Mouse (Mus musculus) stomach, embryonic 14.5 days (tissue): ENCODE data around the gene Ydjc. TPM values are rescaled to one million over a fixed set of nuclear protein-coding genes. Genes with fewer than 3 reads are reported as not detected.

Experiments used
- ATAC-seq: fragments of 200-750 bp; cut with Nextera tagmentation; 2 replicates; pipeline ENCODE4 v1.8.0; 2017; ENCODE audit warnings: low read depth, moderate TSS enrichment; ENCODE audit not compliant: insufficient number of reproducible peaks, insufficient read depth, low FRiP score
- H3K27ac ChIP-seq: fragments of 300-500 bp; sonication (generic); 2 replicates; pipeline ENCODE4 v1.5.1; 2014; ENCODE audit warnings: mild to moderate bottlenecking, low read length, moderate library complexity, mixed read lengths
- H3K27me3 ChIP-seq: fragments of 300-500 bp; sonication (generic); 2 replicates; pipeline ENCODE4 v1.6.1; 2014; ENCODE audit warnings: low read length, control low read depth, mixed read lengths; ENCODE audit not compliant: control insufficient read depth, insufficient read depth
- H3K36me3 ChIP-seq: fragments of 300-500 bp; sonication (generic); 2 replicates; pipeline ENCODE4 v1.6.1; 2014; ENCODE audit warnings: mild to moderate bottlenecking, control low read depth, low read length, moderate library complexity, mixed read lengths; ENCODE audit not compliant: control insufficient read depth, insufficient read depth
- H3K4me1 ChIP-seq: fragments of 300-500 bp; sonication (generic); 2 replicates; pipeline ENCODE4 v1.6.1; 2014; ENCODE audit warnings: low read length, control low read depth, mixed read lengths; ENCODE audit not compliant: control insufficient read depth, insufficient read depth
- H3K4me2 ChIP-seq: fragments of 300-500 bp; sonication (generic); replicated peaks from 2 replicates; pipeline ENCODE4 v1.6.1; 2014; ENCODE audit warnings: low read depth, low read length, control low read depth
- H3K4me3 ChIP-seq: fragments of 300-500 bp; sonication (generic); 2 replicates; pipeline ENCODE4 v1.5.1; 2014; ENCODE audit warnings: low read depth, low read length, control low read depth
- H3K9ac ChIP-seq: fragments of 300-500 bp; sonication (generic); replicated peaks from 2 replicates; pipeline ENCODE4 v1.6.1; 2014; ENCODE audit warnings: low read depth, mild to moderate bottlenecking, control low read depth, low read length, moderate library complexity, mixed read lengths
- H3K9me3 ChIP-seq: fragments of 300-500 bp; sonication (generic); 2 replicates; pipeline ENCODE4 v1.6.1; 2016; ENCODE audit warnings: low read depth, low read length, control low read depth; ENCODE audit not compliant: control insufficient read depth
- WGBS: fragments of 180-500 bp; shearing (Covaris S2); extraction: QIAGEN DNeasy Blood & Tissue Kit; methylation state at CpG from one replicate; pipeline ENCODE4 v1.1.7; 2014; 5-methylcytosine and 5-hydroxymethylcytosine counted together
- polyA plus RNA-seq: library from polyadenylated mRNA; unstranded; fragments of >200 nt; fragmentation: Nextera tagmentation; extraction: Ambion mirVana; gene quantifications from 2 replicates; pipeline ENCODE4 v1.2.1, GENCODE M21; 2014

The Ydjc gene
- polyA plus RNA-seq, 1 experiment from 2014 or later = 9.1 TPM

DNA sequence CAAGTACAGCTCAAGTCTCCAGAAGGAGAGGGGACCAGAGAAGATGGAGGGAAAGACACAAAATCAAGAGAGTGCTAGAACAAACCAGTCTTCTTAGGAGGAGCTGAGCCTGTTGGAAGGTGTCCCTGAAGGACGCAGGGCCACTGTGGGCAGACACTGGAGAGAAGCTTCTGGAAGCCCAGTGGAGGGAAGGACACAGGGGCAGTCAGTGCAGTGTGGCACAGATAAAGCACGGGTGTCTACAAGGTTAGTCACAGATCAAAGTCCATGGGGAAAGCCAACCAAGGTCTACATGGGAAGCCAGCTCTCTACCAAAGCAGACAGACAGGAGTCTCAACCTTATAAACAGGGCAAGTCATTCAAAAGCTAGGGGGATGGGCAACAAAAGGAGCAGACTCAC is 31.3 kb downstream of the Ydjc start:
- peaks cover 36% of the 10 kb centered on the region for H3K36me3 ChIP-seq

DNA sequence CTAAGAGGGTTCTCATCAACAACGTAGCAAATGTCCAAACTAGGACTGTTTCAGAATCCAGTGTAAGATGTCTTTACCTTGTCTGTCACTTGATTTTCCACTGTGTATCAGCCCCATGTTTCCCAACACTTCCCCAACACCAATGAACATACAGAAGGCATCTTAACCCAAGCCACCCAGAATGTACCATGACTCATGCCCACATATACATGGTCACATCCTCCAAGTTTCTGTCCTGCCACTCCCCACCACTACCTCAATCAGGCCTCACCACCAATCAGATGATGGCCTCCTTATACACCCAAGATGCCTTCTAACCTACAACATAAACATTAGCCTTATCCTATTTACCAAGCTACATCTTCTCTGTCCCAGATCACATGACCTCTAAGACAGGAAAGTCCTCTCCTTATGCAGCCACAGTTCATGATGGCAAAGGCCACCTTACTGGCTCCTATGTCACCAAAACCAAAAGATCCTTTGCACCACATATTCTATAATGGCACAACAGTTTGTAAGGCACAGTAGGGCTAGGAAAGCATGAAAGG is 33.3 kb downstream of the Ydjc start:
- no peak for ATAC-seq
- H3K27ac ChIP-seq = no peak overlapping the region

More for the DNA sequence above, 31.3 kb downstream of the Ydjc start:
- Histone ChIP-seq H3K27me3 (no peaks in the 10 kb centered on the region), H3K9ac (no peak overlapping the region), H3K4me3 (no peak overlapping the region), H3K4me2 (no peak overlapping the region), H3K4me1 (no peaks in the 10 kb centered on the region), H3K9me3 (no peaks in the 10 kb centered on the region), H3K27ac (no peak overlapping the region)
- 79% methylated on average over 2 of the region's 2 CpGs for WGBS
- no peak for ATAC-seq

DNA sequence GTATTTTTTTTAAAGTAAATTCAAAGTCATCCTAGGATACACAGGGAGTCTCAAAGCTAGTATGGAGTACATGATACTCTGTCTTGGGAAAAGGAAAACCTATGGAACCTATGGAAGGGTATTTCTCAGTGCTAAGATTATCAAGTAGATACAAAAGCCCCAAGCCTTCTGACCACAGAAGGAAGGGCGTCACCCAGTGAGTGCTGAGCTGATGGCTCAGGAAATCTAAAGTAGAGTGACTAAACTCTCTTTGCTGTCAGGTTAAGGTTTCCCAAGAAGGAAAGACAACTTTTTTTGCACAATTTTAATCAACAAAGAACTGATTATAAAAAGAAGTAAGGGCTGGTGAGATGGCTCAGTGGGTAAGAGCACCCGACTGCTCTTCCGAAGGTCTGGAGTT is 35.3 kb downstream of the Ydjc start:
- H3K9ac ChIP-seq = no peak overlapping the region
- H3K27me3 ChIP-seq = no peaks in the 10 kb centered on the region
- ATAC-seq = no peak
- no peak overlapping the region for H3K4me2 ChIP-seq
- H3K9me3 ChIP-seq = no peaks in the 10 kb centered on the region
- H3K27ac ChIP-seq = no peak overlapping the region
- WGBS = 96% methylated on average over 3 of the region's 3 CpGs
- H3K4me1 ChIP-seq = no peaks in the 10 kb centered on the region
- H3K36me3 ChIP-seq = peaks cover 12% of the 10 kb centered on the region
- no peak overlapping the region for H3K4me3 ChIP-seq

More for the DNA sequence above, 33.3 kb downstream of the Ydjc start:
- H3K4me2 ChIP-seq = no peak overlapping the region
- H3K9ac ChIP-seq = no peak overlapping the region
- no peaks in the 10 kb centered on the region for H3K9me3 ChIP-seq
- WGBS = 100% methylated on average over 1 of the region's 1 CpGs
- no peak overlapping the region for H3K4me3 ChIP-seq
- no peaks in the 10 kb centered on the region for H3K4me1 ChIP-seq
- no peaks in the 10 kb centered on the region for H3K27me3 ChIP-seq
- H3K36me3 ChIP-seq = peaks cover 28% of the 10 kb centered on the region

DNA sequence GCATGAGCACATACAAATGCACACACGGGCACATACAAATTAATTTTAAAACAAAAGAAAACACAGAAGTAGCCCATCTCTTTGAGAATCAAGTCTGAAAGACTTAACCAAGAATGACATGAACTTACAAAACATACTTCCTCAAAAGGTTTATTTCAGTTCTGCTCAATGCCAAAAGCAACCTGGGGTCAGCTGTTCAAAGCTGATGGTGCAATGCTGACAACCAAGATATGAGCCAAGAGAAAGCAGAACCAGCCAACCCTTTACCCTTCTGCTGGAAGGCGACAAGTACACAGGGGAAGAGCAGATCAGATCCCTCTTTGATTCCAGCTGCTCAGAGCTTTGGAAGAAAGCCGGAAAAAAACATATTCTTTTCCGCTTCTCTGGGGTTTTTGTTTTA is 37.0 kb downstream of the Ydjc start:
- no peak for ATAC-seq
- H3K27ac ChIP-seq = no peak overlapping the region
- 84% methylated on average over 4 of the region's 4 CpGs for WGBS

DNA sequence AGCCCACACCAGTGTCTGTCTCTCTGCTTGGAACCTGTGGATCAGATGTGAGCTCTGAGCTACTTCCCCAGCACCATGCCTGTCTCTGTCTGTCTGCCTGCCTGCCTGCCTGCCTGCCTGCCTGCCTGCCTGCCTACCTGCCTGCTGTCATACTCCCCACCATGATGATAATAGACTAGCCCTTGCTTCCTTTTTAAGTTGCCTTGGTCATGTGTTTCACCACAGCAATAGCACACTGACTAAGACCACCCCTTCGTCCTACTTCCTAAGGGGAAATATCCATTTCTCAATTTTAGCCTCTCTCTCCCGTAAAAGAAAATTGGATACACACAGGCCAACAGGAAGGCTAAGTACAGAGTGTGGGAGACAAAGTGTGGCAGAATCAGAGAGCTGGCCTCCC is 37.7 kb downstream of the Ydjc start:
- no peak overlapping the region for H3K27ac ChIP-seq
- no peak overlapping the region for H3K4me2 ChIP-seq
- 84% methylated on average over 2 of the region's 2 CpGs for WGBS
- ATAC-seq = no peak
- peaks cover 8% of the 10 kb centered on the region; the same call in 1 of the 2 replicates for H3K36me3 ChIP-seq
- H3K9ac ChIP-seq = no peak overlapping the region
- no peaks in the 10 kb centered on the region for H3K9me3 ChIP-seq
- H3K4me3 ChIP-seq = no peak overlapping the region
- H3K4me1 ChIP-seq = no peaks in the 10 kb centered on the region
- H3K27me3 ChIP-seq = no peaks in the 10 kb centered on the region

More for the DNA sequence above, 37.0 kb downstream of the Ydjc start:
- no peak overlapping the region for H3K4me2 ChIP-seq
- no peaks in the 10 kb centered on the region for H3K4me1 ChIP-seq
- no peaks in the 10 kb centered on the region for H3K9me3 ChIP-seq
- H3K36me3 ChIP-seq = peaks cover 4% of the 10 kb centered on the region; the same call in 1 of the 2 replicates
- H3K9ac ChIP-seq = no peak overlapping the region
- H3K27me3 ChIP-seq = no peaks in the 10 kb centered on the region
- no peak overlapping the region for H3K4me3 ChIP-seq

DNA sequence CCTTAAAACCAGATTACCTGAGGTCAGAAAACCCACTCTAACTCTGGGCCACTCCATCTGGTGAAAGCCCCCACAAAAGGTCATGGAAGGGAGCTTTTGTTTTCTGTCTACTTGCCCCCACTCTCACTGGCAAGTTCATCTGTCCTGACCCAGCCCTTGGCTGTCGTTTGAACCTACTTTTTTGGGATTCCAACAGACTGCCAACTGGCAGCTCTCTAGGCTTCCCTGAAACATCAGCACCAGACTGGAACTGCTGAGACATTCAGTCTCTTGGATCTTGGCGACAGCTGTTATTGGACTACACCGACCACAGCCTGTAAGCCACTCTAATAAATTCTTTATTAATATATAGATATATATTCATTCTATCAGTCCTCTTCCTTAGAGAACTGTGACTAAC is 38.6 kb downstream of the Ydjc start:
- no peaks in the 10 kb centered on the region for H3K4me1 ChIP-seq
- no peaks in the 10 kb centered on the region for H3K27me3 ChIP-seq
- peaks cover 6% of the 10 kb centered on the region; the same call in 1 of the 2 replicates for H3K36me3 ChIP-seq
- 76% methylated on average over 3 of the region's 3 CpGs for WGBS
- H3K4me2 ChIP-seq = no peak overlapping the region
- no peak overlapping the region for H3K9ac ChIP-seq
- H3K27ac ChIP-seq = no peak overlapping the region
- no peak overlapping the region for H3K4me3 ChIP-seq
- no peaks in the 10 kb centered on the region for H3K9me3 ChIP-seq
- ATAC-seq = no peak

DNA sequence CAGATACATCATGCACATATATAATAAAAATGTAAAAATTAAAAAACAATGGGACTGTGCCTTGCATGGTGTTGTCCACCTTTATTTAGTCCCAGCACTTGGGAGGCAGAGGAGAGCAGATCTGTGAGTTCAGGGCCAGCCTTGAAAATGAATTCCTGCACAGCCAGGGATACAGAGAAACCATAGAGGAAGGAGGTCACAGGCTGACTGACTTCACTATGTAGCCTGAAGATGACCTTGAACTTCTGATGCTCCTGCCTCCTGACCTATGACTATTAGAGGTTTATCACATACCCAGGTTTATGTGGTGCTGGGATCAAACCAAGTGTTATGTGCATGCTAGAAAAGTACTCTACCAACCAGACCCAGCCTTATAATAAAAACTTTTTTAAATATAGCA is 41.1 kb downstream of the Ydjc start:
- Histone ChIP-seq H3K27me3 (no peaks in the 10 kb centered on the region), H3K36me3 (peaks cover 4% of the 10 kb centered on the region; the same call in 1 of the 2 replicates), H3K27ac (no peak overlapping the region), H3K4me1 (no peaks in the 10 kb centered on the region), H3K9ac (no peak overlapping the region), H3K4me2 (no peak overlapping the region), H3K9me3 (no peaks in the 10 kb centered on the region), H3K4me3 (no peak overlapping the region)
- no peak for ATAC-seq

DNA sequence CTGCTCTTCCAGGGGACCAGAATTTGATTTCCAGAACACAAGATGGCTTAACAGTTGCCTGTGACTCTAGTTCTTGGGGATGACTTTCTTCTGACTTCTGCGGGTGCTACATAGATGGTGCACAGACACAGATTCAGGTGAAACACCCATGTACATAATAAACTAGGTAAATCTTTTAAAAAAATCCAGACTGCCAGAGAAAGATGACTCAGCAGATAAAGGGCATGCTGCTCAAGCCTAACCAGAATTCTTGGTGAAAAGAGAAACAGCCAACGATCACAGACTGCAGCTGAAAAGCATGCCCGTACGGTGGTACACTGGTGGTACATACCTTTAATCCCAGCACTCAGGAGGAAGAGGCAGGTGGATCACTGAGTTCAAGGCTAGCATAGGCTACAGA is 49.4 kb downstream of the Ydjc start:
- 96% methylated on average over 4 of the region's 4 CpGs for WGBS
- Histone ChIP-seq H3K4me3 (no peak overlapping the region), H3K36me3 (peaks cover 13% of the 10 kb centered on the region; the same call in 1 of the 2 replicates), H3K9ac (no peak overlapping the region), H3K4me2 (no peak overlapping the region), H3K27me3 (no peaks in the 10 kb centered on the region), H3K4me1 (no peaks in the 10 kb centered on the region), H3K9me3 (no peaks in the 10 kb centered on the region), H3K27ac (no peak overlapping the region)
- no peak for ATAC-seq
